ENCODE assay signal across 18 mouse cellular contexts in genomic region chr3:56281507-56281906, GRCm38 (mm10).
"Had no signal": no experiment of that assay in that cellular context is flagged by ENCODE, and none has a peak within 500 bp of the region (broad histone marks: within the 10 kb centered on the region; RNA-seq: fewer than 3 reads in every experiment).

No protein-coding gene starts in this region.

- H3K27me3 ChIP-seq: lung, embryonic 15.5 days; midbrain, embryonic 12.5 days; neural tube, embryonic 13.5 days; neural tube, embryonic 15.5 days; stomach, embryonic 15.5 days had no signal

- ATAC-seq: liver, postnatal 0 days; lung, postnatal 0 days; midbrain, embryonic 16.5 days had no signal

- DNase-seq: liver, postnatal 0 days; lung, adult 2 months; lung, postnatal 14 days; lung, postnatal 36 days; midbrain, embryonic 14.5 days; retina, postnatal 1 day; right cerebral cortex, adult 18-20 months; right cerebral cortex, postnatal 25 days; thymus, adult 2 months; thymus, postnatal 25 days; thymus, postnatal 4 days had no signal
